Mouse (Mus musculus) spleen, adult 12 weeks (tissue): ENCODE results near the gene Sox6.
"Not testable (repeated sequence)": the region's sequence is repeated elsewhere in the genome, so short reads cannot be mapped to it uniquely, and the experiment has no call there.

Experiments used
- DNase-seq: peaks from one replicate; pipeline ENCODE4 v3.0.0; 2022; ENCODE audit warnings: low spot score

The Sox6 gene

DNA sequence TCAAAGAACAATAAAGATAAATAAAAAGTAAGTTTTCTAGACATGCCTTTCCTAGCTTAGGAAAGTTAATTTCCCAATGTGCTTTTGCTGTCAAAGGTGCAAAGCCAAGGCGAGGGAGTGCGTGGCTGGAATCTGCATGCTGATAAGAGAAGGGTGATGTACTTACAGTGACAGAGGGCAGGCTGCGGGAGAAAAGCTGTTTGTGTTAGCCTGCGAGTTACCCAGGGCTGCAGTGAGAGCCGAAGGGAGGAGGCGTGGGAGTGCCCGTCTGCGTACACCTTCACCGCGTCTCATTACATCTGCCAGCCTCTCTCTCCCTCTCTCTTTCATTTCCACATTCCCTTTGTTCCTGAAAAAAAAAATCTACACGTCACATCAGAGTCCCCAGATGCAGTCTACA lies at the start of gene Sox6:
TSS of gene Sox6 (minus strand) at position 286 of the 400 bp plus-strand sequence.
- no peak for DNase-seq

DNA sequence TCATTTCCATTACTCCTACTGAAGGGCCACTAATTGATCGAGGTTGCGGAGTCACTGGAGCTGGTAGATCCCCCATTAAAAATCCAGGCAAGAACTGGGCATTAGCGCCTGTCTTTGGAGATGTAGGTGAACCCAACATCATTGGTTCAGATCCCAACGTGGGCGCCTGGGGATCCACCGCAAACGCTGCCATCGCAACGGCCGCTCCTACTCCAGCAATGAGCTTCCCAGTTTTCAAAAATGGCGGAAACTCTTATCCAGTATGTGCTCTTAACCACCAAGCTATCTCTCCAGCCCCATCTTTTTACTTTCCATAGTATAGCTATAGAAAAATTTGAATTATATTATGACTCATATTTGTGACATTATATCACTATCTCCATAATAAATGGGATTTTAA lies 45.8 kb upstream of the Sox6 start, which contains the start of gene Gm4353:
TSS of gene Gm4353 (minus strand) at position 270 of the 400 bp plus-strand sequence.
- not testable (repeated sequence) for DNase-seq

GRCm38 (mm10) chr7:116060739-116061138 lies 22.1 kb upstream of the Sox6 start:
- no peak for DNase-seq

- no peak for DNase-seq
Observed at GRCm38 (mm10) chr7:116040470-116041019, 1.9 kb upstream of the Sox6 start.

- peak; percentile 66 for DNase-seq
Observed at GRCm38 (mm10) chr7:116039538-116040466, 1.2 kb upstream of the Sox6 start.

- DNase-seq = no peak
Observed at GRCm38 (mm10) chr7:116039196-116039537, 571 bp upstream of the Sox6 start, which contains the start of gene 1110004F10Rik. Gene 1110004F10Rik (plus strand): TSS chr7:116039397.

GRCm38 (mm10) chr7:116038024-116038423 lies 572 bp downstream of the Sox6 start:
- DNase-seq = no peak

- DNase-seq = no peak
Observed at GRCm38 (mm10) chr7:116036591-116037555, 1.7 kb downstream of the Sox6 start.

GRCm38 (mm10) chr7:116035504-116035903 lies 3.1 kb downstream of the Sox6 start:
- no peak for DNase-seq

- no peak for DNase-seq
Observed at GRCm38 (mm10) chr7:116034282-116034758, 4.3 kb downstream of the Sox6 start.

DNA sequence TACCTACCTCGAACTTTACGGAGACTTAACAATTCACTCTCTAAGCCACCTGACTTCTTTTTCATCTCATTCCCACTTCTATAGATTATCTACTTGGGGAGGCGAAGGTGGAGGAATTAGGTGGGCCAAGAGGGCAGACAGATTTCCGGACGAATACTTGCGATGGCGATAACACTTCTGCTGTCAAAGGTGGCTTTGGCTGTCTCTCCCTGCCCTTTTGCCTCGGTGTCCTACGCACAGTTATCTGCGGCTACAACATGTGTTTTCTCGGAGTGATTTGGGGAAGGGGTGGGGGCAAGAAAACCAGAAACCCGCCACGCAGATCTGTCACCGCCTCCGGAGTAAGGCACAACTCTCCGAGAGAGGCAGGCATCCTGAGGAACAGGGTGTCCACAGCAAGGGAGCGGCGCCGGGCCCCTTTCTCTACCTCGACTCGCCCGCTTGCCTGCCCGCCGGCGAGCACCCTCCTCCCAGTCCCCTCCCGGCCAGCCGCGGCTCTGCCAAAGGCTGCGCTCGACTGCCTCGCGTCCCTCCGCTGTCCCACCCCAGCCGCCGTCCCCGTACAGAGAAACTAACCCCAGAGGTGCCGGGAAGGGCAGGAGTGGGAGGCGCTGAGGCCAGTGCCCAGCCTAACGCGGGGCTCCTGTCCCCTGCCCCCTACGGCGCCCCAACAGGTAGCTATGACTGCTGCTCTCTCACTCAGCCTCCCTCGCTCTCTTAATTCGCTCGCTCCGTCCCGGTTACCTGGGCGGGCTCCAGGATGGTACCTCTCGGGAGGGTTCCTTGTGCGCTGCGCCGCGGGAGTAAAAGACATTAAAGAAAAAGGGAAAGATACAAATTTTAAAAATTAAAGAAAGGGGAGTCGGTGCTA lies 5.0 kb downstream of the Sox6 start:
- DNase-seq = peak; percentile 26

- peak; percentile 57 for DNase-seq
Observed at GRCm38 (mm10) chr7:116032596-116033307, 5.8 kb downstream of the Sox6 start.

GRCm38 (mm10) chr7:116031718-116032595 lies 6.6 kb downstream of the Sox6 start:
- DNase-seq = peak; percentile 38

DNA sequence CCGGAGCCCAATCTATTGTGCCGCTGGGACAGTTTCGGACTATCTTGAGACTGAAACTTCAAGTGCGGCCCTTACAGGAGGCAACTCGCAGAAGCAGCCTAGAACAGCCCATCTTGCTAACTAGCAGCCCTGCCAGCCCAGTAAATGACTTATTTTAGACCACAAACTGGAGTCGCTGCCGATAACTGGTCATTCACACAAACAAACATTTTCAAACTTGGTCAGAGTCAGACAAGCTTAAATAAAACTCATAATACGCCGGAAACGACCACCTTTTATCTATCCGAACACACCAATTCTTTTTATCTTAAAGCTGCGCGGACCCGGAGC lies 7.2 kb downstream of the Sox6 start:
- DNase-seq = no peak

DNA sequence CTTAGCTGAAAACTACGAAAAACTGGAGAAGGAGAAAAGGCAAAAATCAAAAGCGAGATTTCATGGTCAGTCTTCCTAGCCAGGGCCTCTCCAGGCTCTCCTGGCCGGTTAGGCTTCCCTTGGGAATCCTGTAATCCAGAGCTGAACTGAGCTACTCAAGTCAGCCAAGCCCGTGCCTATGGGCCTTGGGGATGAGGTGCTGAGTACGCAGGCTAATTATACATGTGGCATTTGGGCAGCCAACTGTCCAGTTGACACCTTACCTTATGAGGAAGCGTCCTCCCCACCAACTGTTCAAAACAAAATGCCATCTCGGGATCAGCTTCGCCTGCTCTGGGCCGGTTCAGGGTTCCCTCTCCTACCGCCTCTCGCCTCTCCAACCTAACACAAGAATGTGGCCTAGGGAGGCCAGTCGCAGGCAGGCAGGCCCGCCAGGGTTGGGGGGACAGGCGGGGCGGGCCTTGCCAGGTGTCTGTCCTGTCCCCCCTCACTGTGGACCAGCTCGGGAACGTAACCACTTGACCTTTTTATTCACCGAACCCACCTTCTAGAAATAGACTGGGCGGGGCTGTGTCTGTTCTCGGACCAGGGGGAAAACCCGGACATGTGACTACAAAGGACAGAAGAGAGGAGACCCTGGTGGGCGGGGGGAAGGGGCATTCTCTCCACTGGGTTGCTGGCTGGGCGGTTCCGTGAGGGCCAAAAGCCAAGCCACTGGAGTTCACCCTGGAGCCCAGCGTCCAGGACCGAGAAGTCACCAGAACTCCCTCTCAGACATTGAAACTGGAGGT lies 7.8 kb downstream of the Sox6 start:
- no peak for DNase-seq

DNA sequence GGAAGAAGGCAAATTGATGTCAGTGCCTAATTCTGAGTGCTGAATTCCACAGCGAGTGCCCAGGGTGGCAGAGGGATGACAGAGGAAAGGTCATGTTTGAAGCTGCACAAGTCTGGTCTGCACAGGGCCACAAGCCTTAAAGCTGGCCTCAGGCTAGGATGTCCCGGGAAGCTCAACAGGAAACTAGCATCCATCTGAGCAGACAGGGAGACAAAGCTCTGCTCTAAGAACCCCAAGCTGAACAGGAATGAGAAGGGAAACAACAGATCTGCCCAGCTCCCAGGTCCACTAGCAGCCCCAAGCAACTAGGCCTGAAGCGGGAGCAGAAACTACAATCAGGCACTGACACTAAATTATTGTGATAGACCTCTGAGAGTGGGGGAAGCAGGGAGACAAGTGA lies 8.6 kb downstream of the Sox6 start:
- no peak for DNase-seq

DNA sequence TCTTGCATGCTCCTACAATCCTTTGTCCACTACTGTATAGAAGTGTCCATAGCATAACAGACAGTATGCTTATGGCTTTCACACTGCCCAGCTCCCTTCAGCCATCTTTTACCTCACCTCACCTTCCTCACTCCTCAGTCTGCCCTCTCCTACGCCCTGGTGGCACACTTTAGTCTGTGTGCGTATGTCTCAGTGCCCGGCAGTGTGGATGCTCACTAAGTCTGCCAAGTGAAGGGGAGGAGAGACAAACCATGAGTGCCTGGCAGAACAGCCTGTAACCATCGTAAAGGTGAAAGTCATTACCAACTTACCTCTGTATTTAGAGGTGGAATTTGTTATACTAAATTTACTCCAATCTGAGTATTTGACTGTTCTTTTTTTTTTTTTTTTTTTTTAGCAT lies 35.9 kb downstream of the Sox6 start:
- DNase-seq = no peak

- peak; percentile 6 for DNase-seq
Observed at GRCm38 (mm10) chr7:115988109-115988779, 50.4 kb downstream of the Sox6 start.
